Mouse (Mus musculus): ENCODE results near the gene Vegfc. TPM values are rescaled to one million over a fixed set of nuclear protein-coding genes. Genes with fewer than 3 reads are reported as not detected.

Vegfc gene
- total and polyA plus RNA-seq, 3 experiments = not detected

DNA sequence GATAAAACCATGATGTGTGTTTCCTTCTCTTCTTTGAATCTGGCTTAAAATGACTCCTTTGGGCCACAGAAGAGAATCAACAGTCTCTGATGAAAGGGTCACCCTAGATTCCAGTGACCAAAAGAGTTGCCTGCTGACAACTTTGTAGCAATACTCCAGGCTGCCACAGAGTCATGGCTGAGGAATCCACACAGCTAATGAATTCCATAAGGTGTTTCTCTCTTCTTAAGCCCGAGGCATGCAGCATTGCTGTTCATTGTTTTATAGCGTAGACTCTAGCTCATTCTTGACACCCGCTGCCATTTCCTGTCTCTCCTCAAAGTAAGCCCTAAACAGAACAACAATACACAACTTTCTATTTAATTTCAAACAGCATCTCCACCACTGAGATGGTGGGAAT is 37.2 kb downstream of the Vegfc start:
- Histone ChIP-seq H3K4me1 (ENCODE audit: control insufficient read depth in 1 of 2, insufficient read depth in 2 of 2, low read length in 2 of 2) (no peaks in the 10 kb centered on the region), H3K27ac (ENCODE audit: control insufficient read depth, low read depth, low read length) (no peak overlapping the region), H3K27me3 (ENCODE audit: control insufficient read depth in 1 of 2, insufficient read depth in 2 of 2, low read length in 2 of 2) (no peaks in the 10 kb centered on the region), H3K9ac (ENCODE audit: control insufficient read depth, low read depth, low read length, poor library complexity, severe bottlenecking) (no peak overlapping the region), H3K79me2 (ENCODE audit: control insufficient read depth, insufficient read depth, low read length, poor library complexity) (no peaks in the 10 kb centered on the region), H3K9me3 (replicated peaks; ENCODE audit: insufficient read depth, low read length) (no peaks in the 10 kb centered on the region), H3K36me3 (ENCODE audit: control insufficient read depth in 1 of 2, insufficient read depth in 2 of 2, low read length in 2 of 2) (no peaks in the 10 kb centered on the region), H3K4me3 (ENCODE audit: control insufficient read depth in 1 of 2, insufficient read depth in 1 of 2, low read depth in 2 of 2, low read length in 2 of 2) (no peak overlapping the region)
- no peak for TF ChIP-seq HCFC1 (IDR thresholded peaks at IDR 0.05; ENCODE audit: low read depth, low read length)
- TF ChIP-seq RAD21 (IDR thresholded peaks at IDR 0.05; ENCODE audit: low read depth, low read length) = no peak
- no peak for TF ChIP-seq ETS1 (IDR thresholded peaks at IDR 0.05; ENCODE audit: low read depth, low read length)
- no peak for TF ChIP-seq SMC3 (IDR thresholded peaks at IDR 0.05; ENCODE audit: low read depth, low read length)
- TF ChIP-seq ZNF384 (IDR thresholded peaks at IDR 0.05; ENCODE audit: low read depth, low read length) = no peak
- no peak for TF ChIP-seq TAL1 (IDR thresholded peaks at IDR 0.05; ENCODE audit: low read length)
- no peak for TF ChIP-seq ZKSCAN1 (IDR thresholded peaks at IDR 0.05; ENCODE audit: low read depth, low read length)
- no peak for TF ChIP-seq MYB (IDR thresholded peaks at IDR 0.05; ENCODE audit: low read depth, low read length)
- TF ChIP-seq MAZ (IDR thresholded peaks at IDR 0.05; ENCODE audit: low read depth, low read length) = no peak
- no peak for TF ChIP-seq E2F4 (IDR thresholded peaks at IDR 0.05; ENCODE audit: borderline replicate concordance, low read depth, low read length)
- TF ChIP-seq GABPA (IDR thresholded peaks at IDR 0.05; ENCODE audit: low read depth, low read length) = no peak
- no peak for TF ChIP-seq KAT2A (conservative IDR thresholded peaks at IDR 0.05; ENCODE audit: low read depth, low read length)
- TF ChIP-seq NELFE (IDR thresholded peaks at IDR 0.05; ENCODE audit: low read depth, low read length) = no peak
- no peak for TF ChIP-seq GATA1 (IDR thresholded peaks at IDR 0.05; ENCODE audit: low read depth, low read length)
- TF ChIP-seq POLR2A (IDR thresholded peaks at IDR 0.05; ENCODE audit: control insufficient read depth in 1 of 2, insufficient read depth in 1 of 2, low read depth in 1 of 2, low read length in 2 of 2, poor library complexity in 1 of 2) = no peak
- no peak for TF ChIP-seq ZC3H11A (IDR thresholded peaks at IDR 0.05; ENCODE audit: low read depth, low read length)
- TF ChIP-seq RCOR1 (IDR thresholded peaks at IDR 0.05; ENCODE audit: low read depth, low read length) = no peak
- TF ChIP-seq USF2 (IDR thresholded peaks at IDR 0.05; ENCODE audit: borderline replicate concordance in 1 of 2, insufficient read depth in 1 of 2, low read depth in 1 of 2, low read length in 2 of 2) = no peak
- DNase-seq (ENCODE audit: low read depth, low spot score) = no peak

DNA sequence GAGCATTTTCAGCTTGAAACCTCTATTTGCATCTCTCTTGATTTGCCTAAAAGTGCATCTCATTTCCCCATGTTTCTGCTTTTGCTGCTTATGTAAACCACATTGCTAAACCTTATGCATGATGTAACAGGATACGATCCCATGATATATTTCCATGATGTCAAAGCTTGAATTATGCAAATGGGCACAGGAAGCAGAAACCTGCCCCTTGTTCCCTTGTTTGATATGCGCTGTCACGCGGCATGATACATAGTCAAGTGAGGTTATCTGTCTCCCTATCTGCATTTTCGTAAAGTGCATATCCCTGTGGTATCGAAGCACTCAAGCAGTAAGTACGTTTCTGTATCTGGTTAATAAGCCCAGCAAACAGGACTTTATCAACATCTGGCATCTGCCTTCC is 42.7 kb downstream of the Vegfc start:
- Histone ChIP-seq H3K79me2 (ENCODE audit: control insufficient read depth, insufficient read depth, low read length, poor library complexity) (no peaks in the 10 kb centered on the region), H3K4me1 (ENCODE audit: control insufficient read depth in 1 of 2, insufficient read depth in 2 of 2, low read length in 2 of 2) (no peaks in the 10 kb centered on the region), H3K27me3 (ENCODE audit: control insufficient read depth in 1 of 2, insufficient read depth in 2 of 2, low read length in 2 of 2) (no peaks in the 10 kb centered on the region), H3K9me3 (replicated peaks; ENCODE audit: insufficient read depth, low read length) (no peaks in the 10 kb centered on the region), H3K4me3 (ENCODE audit: control insufficient read depth in 1 of 2, insufficient read depth in 1 of 2, low read depth in 2 of 2, low read length in 2 of 2) (no peak overlapping the region), H3K9ac (ENCODE audit: control insufficient read depth, low read depth, low read length, poor library complexity, severe bottlenecking) (no peak overlapping the region), H3K27ac (ENCODE audit: control insufficient read depth, low read depth, low read length) (no peak overlapping the region), H3K36me3 (ENCODE audit: control insufficient read depth in 1 of 2, insufficient read depth in 2 of 2, low read length in 2 of 2) (no peaks in the 10 kb centered on the region)
- no peak for DNase-seq (ENCODE audit: low read depth, low spot score)
- no peak for TF ChIP-seq GATA1 (IDR thresholded peaks at IDR 0.05; ENCODE audit: low read depth, low read length)
- TF ChIP-seq UBTF (IDR thresholded peaks at IDR 0.05; ENCODE audit: borderline replicate concordance, insufficient read depth, low read depth, low read length) = no peak
- no peak for TF ChIP-seq HCFC1 (IDR thresholded peaks at IDR 0.05; ENCODE audit: low read depth, low read length)
- no peak for TF ChIP-seq MYB (IDR thresholded peaks at IDR 0.05; ENCODE audit: low read depth, low read length)
- TF ChIP-seq MXI1 (IDR thresholded peaks at IDR 0.05; ENCODE audit: low read depth, low read length) = no peak
- no peak for TF ChIP-seq KAT2A (conservative IDR thresholded peaks at IDR 0.05; ENCODE audit: low read depth, low read length)
- TF ChIP-seq NRF1 (IDR thresholded peaks at IDR 0.05; ENCODE audit: insufficient read depth, low read depth, low read length, poor library complexity, severe bottlenecking) = no peak
- no peak for TF ChIP-seq NELFE (IDR thresholded peaks at IDR 0.05; ENCODE audit: low read depth, low read length)
- TF ChIP-seq RCOR1 (IDR thresholded peaks at IDR 0.05; ENCODE audit: low read depth, low read length) = no peak
- no peak for TF ChIP-seq ZMIZ1 (IDR thresholded peaks at IDR 0.05; ENCODE audit: low read depth, low read length)
- no peak for TF ChIP-seq POLR2A (IDR thresholded peaks at IDR 0.05; ENCODE audit: control insufficient read depth in 1 of 2, insufficient read depth in 1 of 2, low read depth in 1 of 2, low read length in 2 of 2, poor library complexity in 1 of 2)
- no peak for TF ChIP-seq USF1 (IDR thresholded peaks at IDR 0.05; ENCODE audit: low read depth, low read length)
- no peak for TF ChIP-seq CHD2 (IDR thresholded peaks at IDR 0.05; ENCODE audit: low read length)
- no peak for TF ChIP-seq ETS1 (IDR thresholded peaks at IDR 0.05; ENCODE audit: low read depth, low read length)
